Mouse (Mus musculus) right cerebral cortex, postnatal 4 days (tissue): ENCODE measurements around the gene Safb2.

Experiments used
- DNase-seq: peaks from one replicate; pipeline ENCODE4 v3.0.0-alpha.2; 2022

Gene Safb2

GRCm38 (mm10) chr17:56514330-56514729 lies 70.1 kb downstream of the Safb2 start:
- no peak for DNase-seq

DNA sequence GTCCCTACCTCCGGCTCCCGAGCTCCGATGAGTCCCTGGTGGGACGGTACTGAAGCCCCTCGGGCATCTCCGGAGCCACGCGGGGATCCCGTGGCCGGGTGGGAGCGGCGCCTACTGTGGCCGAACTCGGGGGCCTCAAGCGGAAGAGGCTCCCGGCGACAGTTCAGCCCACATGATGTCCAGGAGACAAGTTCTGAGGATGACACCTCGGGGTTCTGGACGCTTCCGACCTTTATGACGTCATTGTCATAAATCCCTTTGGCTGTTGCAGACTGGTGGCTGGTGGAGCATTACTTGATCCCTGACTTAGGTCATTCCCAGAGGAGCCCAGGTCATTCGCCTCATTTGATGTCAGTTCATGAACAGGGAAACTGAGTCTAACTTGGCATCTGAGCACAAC lies 72.1 kb downstream of the Safb2 start, which contains the start of gene Znrf4:
Gene Znrf4 (minus strand): TSS at position 122 of the 400 bp plus-strand sequence.
- no peak for DNase-seq

DNA sequence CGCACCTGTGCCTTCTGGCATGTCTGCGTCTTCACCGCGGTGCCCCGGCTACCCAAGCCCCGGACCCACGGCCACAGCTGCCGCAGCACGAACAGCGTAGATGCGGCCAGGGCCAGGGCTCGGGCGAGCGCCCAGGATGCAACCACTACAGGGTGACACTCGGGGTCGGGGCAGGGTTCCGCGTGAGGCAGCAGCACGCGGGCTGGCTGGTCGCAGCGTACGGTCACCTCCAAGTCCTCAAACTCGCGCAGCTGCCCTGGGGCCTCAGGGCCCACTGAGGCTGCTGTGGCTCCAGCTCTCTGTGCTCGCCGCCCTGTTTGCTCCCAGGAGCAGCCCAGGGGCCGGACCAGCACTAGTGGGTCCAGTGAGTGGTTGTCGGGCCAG lies 72.7 kb downstream of the Safb2 start:
- DNase-seq = no peak

DNA sequence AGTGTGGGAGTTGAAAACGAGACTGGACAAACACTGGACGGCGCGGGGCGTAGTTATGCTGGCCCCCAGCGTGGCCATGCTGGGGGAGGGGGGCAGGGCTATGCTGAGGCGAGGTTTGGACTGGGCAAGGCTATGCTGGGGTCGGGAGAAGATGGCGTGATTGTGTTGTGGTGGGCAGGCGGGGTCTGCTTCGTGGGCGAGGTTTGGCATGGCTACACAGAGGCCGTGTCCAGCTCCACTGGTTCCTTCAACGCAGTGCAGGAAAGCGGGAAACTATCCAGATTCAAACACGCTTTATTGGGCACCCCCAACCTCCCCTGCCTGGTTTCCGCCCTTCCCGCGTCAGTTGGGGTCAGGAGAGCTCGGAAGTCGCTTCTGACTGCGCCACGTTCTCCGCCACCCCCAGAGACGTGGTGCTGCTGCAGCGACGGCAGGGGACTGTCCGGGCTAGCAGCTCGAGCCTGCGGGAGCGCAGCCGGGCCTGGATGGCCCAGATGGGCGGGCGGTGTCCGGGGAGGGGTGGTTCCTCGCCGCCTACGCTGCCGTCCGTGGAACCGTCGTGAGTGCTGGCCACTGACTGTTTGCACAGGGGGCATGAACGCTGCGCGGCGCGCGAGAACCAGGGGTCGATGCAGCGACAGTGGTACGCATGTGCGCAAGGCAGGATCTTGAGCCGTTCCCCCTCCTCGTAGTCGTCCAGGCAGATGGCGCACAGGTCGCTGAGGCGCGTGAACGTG lies 73.2 kb downstream of the Safb2 start:
- DNase-seq = no peak
